Mouse (Mus musculus) spleen, adult 2 months (tissue): Measurements from ENCODE around the gene 5330417C22Rik. TPM values are rescaled to one million over a fixed set of nuclear protein-coding genes. Genes with fewer than 3 reads are reported as not detected.
"Not testable (repeated sequence)": the region's sequence is repeated elsewhere in the genome, so short reads cannot be mapped to it uniquely, and the experiment has no call there.

Source experiments
- DNase-seq, 2 experiments: peaks; one replicate each; pipeline versions ENCODE4 v3.0.0 to v3.0.0-alpha.2; 2012 to 2021; ENCODE audit warnings: low spot score in 2 of 2, low read depth in 1 of 2
- H3K27ac ChIP-seq: fragments of 200-500 bp; 2 replicates; pipeline ENCODE4 v1.5.1; 2012; ENCODE audit warnings: low read length, inconsistent platforms; ENCODE audit not compliant: insufficient read depth
- H3K27me3 ChIP-seq: fragments of 200-500 bp; 2 replicates; pipeline ENCODE4 v1.6.1; 2012; ENCODE audit warnings: mild to moderate bottlenecking, moderate library complexity, low read length, inconsistent platforms; ENCODE audit not compliant: control insufficient read depth, insufficient read depth
- H3K36me3 ChIP-seq: fragments of 200-500 bp; 2 replicates; pipeline ENCODE4 v1.6.1; 2012; ENCODE audit warnings: mild to moderate bottlenecking, low read length, inconsistent platforms; ENCODE audit not compliant: control insufficient read depth, insufficient read depth
- H3K4me1 ChIP-seq: fragments of 200-500 bp; 2 replicates; pipeline ENCODE4 v1.6.1; 2011; ENCODE audit warnings: inconsistent platforms; ENCODE audit not compliant: control insufficient read depth, insufficient read depth, insufficient read length
- H3K4me3 ChIP-seq: fragments of 200-500 bp; 2 replicates; pipeline ENCODE4 v1.5.1; 2011; ENCODE audit warnings: mild to moderate bottlenecking, inconsistent platforms; ENCODE audit not compliant: insufficient read depth, insufficient read length; ENCODE audit errors: extremely low read depth
- CTCF ChIP-seq: fragments of 200-500 bp; IDR thresholded peaks from 2 replicates; pipeline ENCODE4 v1.5.1; 2011; ENCODE audit warnings: mild to moderate bottlenecking, inconsistent platforms; ENCODE audit not compliant: insufficient read depth, insufficient read length, insufficient replicate concordance; ENCODE audit errors: extremely low read depth
- POLR2A ChIP-seq: fragments of 200-500 bp; IDR thresholded peaks from 2 replicates; pipeline ENCODE4 v1.6.1; 2011; ENCODE audit warnings: low read depth, low read length, inconsistent platforms
- WGBS: fragments of 180-500 bp; shearing (Covaris S2); methylation state at CpG from one replicate; pipeline ENCODE4 v1.1.7; 2018; 5-methylcytosine and 5-hydroxymethylcytosine counted together
- polyA plus RNA-seq: library from polyadenylated mRNA; depleted of rRNA; stranded (reverse); fragments of >200 nt; gene quantifications from 2 replicates; pipeline ENCODE4 v1.2.3, GENCODE M21; 2012; rRNA removed

The 5330417C22Rik gene
- polyA plus RNA-seq = 2.2 and 2.5 TPM in 2 replicates

GRCm38 (mm10) chr3:108536517-108537260 is at the start of gene 5330417C22Rik:
Gene 5330417C22Rik (minus strand): TSS chr3:108536536.
- WGBS = under 1% methylated on average over 35 of the region's 35 CpGs
- peaks cover 4% of the 10 kb centered on the region for H3K4me1 ChIP-seq
- peak; percentile 26 to 31 for DNase-seq
- H3K4me3 ChIP-seq = peak within 1 kb of the TSS; percentile 14; the same call in 1 of the 2 replicates
- no peaks in the 10 kb centered on the region for H3K36me3 ChIP-seq
- H3K27ac ChIP-seq = no peak within 1 kb of the TSS
- TF ChIP-seq CTCF = no peak
- TF ChIP-seq POLR2A = no peak
- peaks cover 5% of the 10 kb centered on the region; the same call in 1 of the 2 replicates for H3K27me3 ChIP-seq

- no peak overlapping the region for H3K4me3 ChIP-seq
- TF ChIP-seq CTCF = no peak
- no peak for TF ChIP-seq POLR2A
Observed at GRCm38 (mm10) chr3:108584580-108584979, 48.2 kb upstream of the 5330417C22Rik start.

GRCm38 (mm10) chr3:108574018-108574417 is 37.7 kb upstream of the 5330417C22Rik start:
- TF ChIP-seq CTCF (no peak), POLR2A (no peak)
- Histone ChIP-seq H3K27me3 (no peaks in the 10 kb centered on the region), H3K4me3 (no peak overlapping the region), H3K27ac (no peak overlapping the region), H3K36me3 (no peaks in the 10 kb centered on the region), H3K4me1 (peaks cover 7% of the 10 kb centered on the region)
- WGBS = 42% methylated on average over 5 of the region's 5 CpGs
- no peak for DNase-seq

More at GRCm38 (mm10) chr3:108584580-108584979, 48.2 kb upstream of the 5330417C22Rik start:
- no peak overlapping the region for H3K27ac ChIP-seq
- H3K36me3 ChIP-seq = no peaks in the 10 kb centered on the region
- H3K4me1 ChIP-seq = peaks cover 8% of the 10 kb centered on the region; the same call in 1 of the 2 replicates
- no peaks in the 10 kb centered on the region for H3K27me3 ChIP-seq
- DNase-seq = no peak
- 66% methylated on average over 4 of the region's 4 CpGs for WGBS

GRCm38 (mm10) chr3:108572309-108573010 is 36.1 kb upstream of the 5330417C22Rik start:
- DNase-seq = no peak
- no peaks in the 10 kb centered on the region; the same call in 1 of the 2 replicates for H3K27me3 ChIP-seq
- H3K4me3 ChIP-seq = peak overlapping the region; percentile 83
- H3K4me1 ChIP-seq = peaks cover 7% of the 10 kb centered on the region
- no peak overlapping the region for H3K27ac ChIP-seq
- no peaks in the 10 kb centered on the region for H3K36me3 ChIP-seq
- 34% methylated on average over 18 of the region's 18 CpGs for WGBS
- TF ChIP-seq CTCF (no peak), POLR2A (no peak)

- peak; percentile 93 to 95 for DNase-seq
- peak within 1 kb of the TSS; percentile 68 for H3K27ac ChIP-seq
- H3K36me3 ChIP-seq = no peaks in the 10 kb centered on the region
- H3K27me3 ChIP-seq = no peaks in the 10 kb centered on the region; the same call in 1 of the 2 replicates
- peak within 1 kb of the TSS; percentile 83 for H3K4me3 ChIP-seq
- peaks cover 7% of the 10 kb centered on the region for H3K4me1 ChIP-seq
- TF ChIP-seq POLR2A (peak; percentile 100), CTCF (no peak)
- WGBS = under 1% methylated on average over 42 of the region's 42 CpGs
Observed at GRCm38 (mm10) chr3:108571443-108572294, 35.3 kb upstream of the 5330417C22Rik start, which contains the start of gene Taf13. Gene Taf13 (plus strand): TSS chr3:108571698.

GRCm38 (mm10) chr3:108570813-108571212 is 34.5 kb upstream of the 5330417C22Rik start:
- Histone ChIP-seq H3K4me3 (no peak overlapping the region), H3K36me3 (no peaks in the 10 kb centered on the region), H3K27me3 (no peaks in the 10 kb centered on the region; the same call in 1 of the 2 replicates), H3K27ac (no peak overlapping the region), H3K4me1 (peaks cover 7% of the 10 kb centered on the region)
- TF ChIP-seq POLR2A (no peak), CTCF (no peak)
- 79% methylated on average over 14 of the region's 14 CpGs for WGBS
- no peak for DNase-seq

GRCm38 (mm10) chr3:108569636-108570035 is 33.3 kb upstream of the 5330417C22Rik start:
- 49% methylated on average over 3 of the region's 3 CpGs for WGBS
- not testable (repeated sequence) for DNase-seq, H3K27ac ChIP-seq, H3K4me3 ChIP-seq, H3K4me1 ChIP-seq, H3K36me3 ChIP-seq, H3K27me3 ChIP-seq
